Mouse (Mus musculus) lung, postnatal 0 days (tissue): ENCODE results near the gene Rab6b.

ENCODE experiments used
- CTCF ChIP-seq: IDR thresholded peaks from 2 replicates; pipeline ENCODE4 v1.5.1; 2016; ENCODE audit warnings: antibody characterized with exemption, mild to moderate bottlenecking
- EP300 ChIP-seq: IDR thresholded peaks from 2 replicates; pipeline ENCODE4 v1.6.1; 2016; ENCODE audit warnings: antibody characterized with exemption, mild to moderate bottlenecking, control low read depth

DNA sequence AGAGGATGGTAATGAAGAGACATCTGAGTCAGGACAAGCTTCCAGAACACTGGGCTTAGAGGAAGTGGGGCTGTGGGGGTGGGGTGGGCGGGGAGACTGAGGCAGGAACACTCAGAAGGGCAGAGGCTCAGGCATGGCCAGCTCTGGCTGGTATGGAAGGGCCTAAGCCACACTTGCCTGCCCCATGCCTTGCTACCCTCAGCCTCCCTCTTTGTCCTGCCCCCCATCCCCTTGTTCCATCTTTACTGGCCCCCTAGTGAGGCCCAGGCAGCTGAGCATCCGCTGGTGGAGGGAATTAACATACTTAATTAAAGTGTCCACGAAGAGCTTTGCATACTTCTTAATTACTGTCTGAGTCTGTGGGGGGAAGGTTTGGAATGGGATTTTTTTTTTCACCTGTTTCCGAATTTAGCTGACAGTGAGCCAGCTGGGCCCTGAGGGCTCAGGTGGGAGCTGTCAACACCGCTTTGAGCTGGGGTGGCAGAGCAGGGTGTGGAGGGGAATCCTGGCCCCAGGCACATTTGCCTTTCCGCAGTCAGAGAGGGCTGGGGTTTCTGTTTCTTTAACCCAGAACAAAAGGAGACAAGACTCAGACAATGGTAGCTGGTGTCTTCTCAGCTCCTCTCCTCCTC, 22.0 kb downstream of the Rab6b start:
- no peak for TF ChIP-seq EP300
- TF ChIP-seq CTCF: no peak
